Mouse (Mus musculus): ENCODE measurements around the gene Slc31a1. TPM values are rescaled to one million over a fixed set of nuclear protein-coding genes. Genes with fewer than 3 reads are reported as not detected.

Slc31a1 gene
- 127 and 149 TPM in 2 replicates for polyA plus RNA-seq (2015; fragmentation: Nextera tagmentation; extraction: Ambion mirVana)

DNA sequence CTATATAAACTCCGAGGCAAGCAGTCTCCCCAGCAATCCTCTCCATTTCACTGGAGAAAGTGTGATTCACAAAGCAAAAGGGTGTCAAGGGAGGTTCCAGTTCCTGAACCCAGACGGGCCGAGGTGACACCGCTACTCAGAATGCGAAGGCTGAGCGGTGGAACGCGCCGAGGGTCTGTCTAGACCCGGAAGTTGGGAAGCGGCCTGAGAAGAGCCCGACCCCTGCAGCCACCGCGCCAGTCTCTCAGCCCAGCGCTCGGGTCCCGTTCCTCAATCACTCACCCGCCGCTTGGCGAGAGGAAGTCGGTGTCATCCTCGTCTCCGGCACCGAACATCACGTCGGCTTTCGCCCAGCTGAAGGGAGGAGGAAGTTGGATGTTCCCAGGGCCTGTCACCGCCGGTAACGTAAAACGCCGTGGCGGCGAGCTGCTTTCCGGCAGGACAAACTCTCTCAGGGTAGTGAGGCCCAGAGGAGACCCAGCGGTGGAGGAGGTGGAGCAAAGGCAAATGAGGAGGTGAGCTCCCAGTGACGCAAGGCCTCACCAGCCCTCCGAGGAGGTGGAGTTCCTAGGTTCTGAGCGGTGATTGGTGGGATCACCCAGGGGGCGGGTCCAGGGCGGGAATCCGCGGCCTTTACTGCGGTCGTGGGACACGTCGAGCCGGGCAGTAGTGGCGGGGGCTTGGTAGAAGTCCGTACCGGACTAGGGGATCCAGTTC is at the start of gene Slc31a1, which contains the start of gene Fkbp15:
Gene Slc31a1, plus strand, starts transcription at position 640 of the 717 bp plus-strand sequence.
Gene Fkbp15, minus strand, starts transcription at position 461 of the 717 bp plus-strand sequence.
- Histone ChIP-seq H3K9ac (ENCODE audit: low read depth, low read length) (peak within 1 kb of the TSS; percentile 81), H3K36me3 (ENCODE audit: control insufficient read depth, insufficient read depth, low read length) (no peaks in the 10 kb centered on the region), H3K27ac (ENCODE audit: low read length) (peak within 1 kb of the TSS; percentile 83), H3K4me1 (ENCODE audit: control insufficient read depth, insufficient read depth, low read length) (peaks cover 10% of the 10 kb centered on the region), H3K27me3 (replicated peaks; ENCODE audit: control insufficient read depth, insufficient read depth, low read length) (no peaks in the 10 kb centered on the region), H3K4me3 (ENCODE audit: low read length) (peak within 1 kb of the TSS; percentile 80), H3K4me2 (ENCODE audit: low read depth, low read length) (peak within 1 kb of the TSS; percentile 67), H3K9me3 (ENCODE audit: control insufficient read depth, low read length) (no peaks in the 10 kb centered on the region)
- peak; percentile 100 for ATAC-seq
- under 1% methylated on average over 51 of the region's 51 CpGs for WGBS

- ATAC-seq: no peak
- H3K9me3 ChIP-seq (ENCODE audit: control insufficient read depth, low read length): no peaks in the 10 kb centered on the region
- no peak overlapping the region for H3K27ac ChIP-seq (ENCODE audit: low read length)
- H3K4me3 ChIP-seq (ENCODE audit: low read length): no peak overlapping the region
- H3K9ac ChIP-seq (ENCODE audit: low read depth, low read length): no peak overlapping the region
- H3K27me3 ChIP-seq (replicated peaks; ENCODE audit: control insufficient read depth, insufficient read depth, low read length): no peaks in the 10 kb centered on the region
- 93% methylated on average over 2 of the region's 2 CpGs for WGBS
- peaks cover 9% of the 10 kb centered on the region; the same call in 1 of the 2 replicates for H3K36me3 ChIP-seq (ENCODE audit: control insufficient read depth, insufficient read depth, low read length)
- no peak overlapping the region for H3K4me2 ChIP-seq (ENCODE audit: low read depth, low read length)
- no peaks in the 10 kb centered on the region for H3K4me1 ChIP-seq (ENCODE audit: control insufficient read depth, insufficient read depth, low read length)
Measured at GRCm38 (mm10) chr4:62312821-62313220, 47.7 kb upstream of the Slc31a1 start.

- no peak overlapping the region for H3K4me3 ChIP-seq (ENCODE audit: low read length)
- no peaks in the 10 kb centered on the region for H3K27me3 ChIP-seq (replicated peaks; ENCODE audit: control insufficient read depth, insufficient read depth, low read length)
- no peak overlapping the region for H3K4me2 ChIP-seq (ENCODE audit: low read depth, low read length)
- H3K4me1 ChIP-seq (ENCODE audit: control insufficient read depth, insufficient read depth, low read length): no peaks in the 10 kb centered on the region
- H3K27ac ChIP-seq (ENCODE audit: low read length): no peak overlapping the region
- H3K36me3 ChIP-seq (ENCODE audit: control insufficient read depth, insufficient read depth, low read length): peaks cover 9% of the 10 kb centered on the region; the same call in 1 of the 2 replicates
- 86% methylated on average over 9 of the region's 9 CpGs for WGBS
- H3K9me3 ChIP-seq (ENCODE audit: control insufficient read depth, low read length): no peaks in the 10 kb centered on the region
- no peak overlapping the region for H3K9ac ChIP-seq (ENCODE audit: low read depth, low read length)
- ATAC-seq: no peak
Measured at GRCm38 (mm10) chr4:62313641-62314211, 46.8 kb upstream of the Slc31a1 start.

- Histone ChIP-seq H3K27me3 (replicated peaks; ENCODE audit: control insufficient read depth, insufficient read depth, low read length) (no peaks in the 10 kb centered on the region), H3K4me3 (ENCODE audit: low read length) (no peak overlapping the region), H3K4me2 (ENCODE audit: low read depth, low read length) (no peak overlapping the region), H3K36me3 (ENCODE audit: control insufficient read depth, insufficient read depth, low read length) (peaks cover 13% of the 10 kb centered on the region), H3K9me3 (ENCODE audit: control insufficient read depth, low read length) (no peaks in the 10 kb centered on the region), H3K4me1 (ENCODE audit: control insufficient read depth, insufficient read depth, low read length) (no peaks in the 10 kb centered on the region), H3K9ac (ENCODE audit: low read depth, low read length) (no peak overlapping the region), H3K27ac (ENCODE audit: low read length) (no peak overlapping the region)
- 90% methylated on average over 3 of the region's 3 CpGs for WGBS
- no peak for ATAC-seq
Measured at GRCm38 (mm10) chr4:62314516-62314915, 46.0 kb upstream of the Slc31a1 start.

GRCm38 (mm10) chr4:62316456-62316855 is 44.1 kb upstream of the Slc31a1 start:
- H3K4me2 ChIP-seq (ENCODE audit: low read depth, low read length): no peak overlapping the region
- 79% methylated on average over 2 of the region's 2 CpGs for WGBS
- H3K4me1 ChIP-seq (ENCODE audit: control insufficient read depth, insufficient read depth, low read length): no peaks in the 10 kb centered on the region
- ATAC-seq: no peak
- H3K27ac ChIP-seq (ENCODE audit: low read length): no peak overlapping the region
- H3K4me3 ChIP-seq (ENCODE audit: low read length): no peak overlapping the region
- H3K9me3 ChIP-seq (ENCODE audit: control insufficient read depth, low read length): no peaks in the 10 kb centered on the region
- H3K36me3 ChIP-seq (ENCODE audit: control insufficient read depth, insufficient read depth, low read length): peaks cover 17% of the 10 kb centered on the region
- no peaks in the 10 kb centered on the region for H3K27me3 ChIP-seq (replicated peaks; ENCODE audit: control insufficient read depth, insufficient read depth, low read length)
- no peak overlapping the region for H3K9ac ChIP-seq (ENCODE audit: low read depth, low read length)

DNA sequence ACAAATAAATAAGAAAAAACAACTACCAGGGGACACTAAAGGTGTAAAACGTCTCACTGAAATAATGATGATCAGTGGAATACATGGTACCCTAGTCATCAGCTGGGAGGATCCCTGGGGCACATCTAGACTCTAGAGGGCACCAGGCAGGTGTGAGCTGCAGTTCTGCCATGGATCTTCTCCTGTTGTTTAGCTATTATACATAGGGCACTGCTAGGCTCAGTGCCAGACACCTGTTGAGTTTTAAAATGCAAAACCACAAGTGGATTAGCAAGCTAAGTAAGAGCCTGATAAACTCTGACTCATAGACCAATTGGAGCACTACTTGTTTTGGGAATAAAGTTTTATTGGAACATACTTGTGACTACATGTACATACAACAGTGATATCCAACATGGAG is 42.2 kb upstream of the Slc31a1 start:
- no peaks in the 10 kb centered on the region for H3K9me3 ChIP-seq (ENCODE audit: control insufficient read depth, low read length)
- no peak overlapping the region for H3K27ac ChIP-seq (ENCODE audit: low read length)
- H3K27me3 ChIP-seq (replicated peaks; ENCODE audit: control insufficient read depth, insufficient read depth, low read length): no peaks in the 10 kb centered on the region
- H3K4me3 ChIP-seq (ENCODE audit: low read length): no peak overlapping the region
- WGBS: 74% methylated on average over 1 of the region's 1 CpGs
- no peak overlapping the region for H3K4me2 ChIP-seq (ENCODE audit: low read depth, low read length)
- no peak overlapping the region for H3K9ac ChIP-seq (ENCODE audit: low read depth, low read length)
- peaks cover 22% of the 10 kb centered on the region; the same call in 1 of the 2 replicates for H3K36me3 ChIP-seq (ENCODE audit: control insufficient read depth, insufficient read depth, low read length)
- H3K4me1 ChIP-seq (ENCODE audit: control insufficient read depth, insufficient read depth, low read length): no peaks in the 10 kb centered on the region
- ATAC-seq: no peak

GRCm38 (mm10) chr4:62322684-62323083 is 37.8 kb upstream of the Slc31a1 start:
- H3K27ac ChIP-seq (ENCODE audit: low read length): no peak overlapping the region
- WGBS: 91% methylated on average over 3 of the region's 3 CpGs
- peaks cover 21% of the 10 kb centered on the region for H3K36me3 ChIP-seq (ENCODE audit: control insufficient read depth, insufficient read depth, low read length)
- no peaks in the 10 kb centered on the region for H3K4me1 ChIP-seq (ENCODE audit: control insufficient read depth, insufficient read depth, low read length)
- H3K9ac ChIP-seq (ENCODE audit: low read depth, low read length): no peak overlapping the region
- no peak for ATAC-seq
- no peaks in the 10 kb centered on the region for H3K9me3 ChIP-seq (ENCODE audit: control insufficient read depth, low read length)
- no peaks in the 10 kb centered on the region for H3K27me3 ChIP-seq (replicated peaks; ENCODE audit: control insufficient read depth, insufficient read depth, low read length)
- H3K4me3 ChIP-seq (ENCODE audit: low read length): no peak overlapping the region
- H3K4me2 ChIP-seq (ENCODE audit: low read depth, low read length): no peak overlapping the region

GRCm38 (mm10) chr4:62326111-62326510 is 34.4 kb upstream of the Slc31a1 start:
- no peak overlapping the region for H3K9ac ChIP-seq (ENCODE audit: low read depth, low read length)
- no peaks in the 10 kb centered on the region for H3K27me3 ChIP-seq (replicated peaks; ENCODE audit: control insufficient read depth, insufficient read depth, low read length)
- H3K9me3 ChIP-seq (ENCODE audit: control insufficient read depth, low read length): no peaks in the 10 kb centered on the region
- H3K27ac ChIP-seq (ENCODE audit: low read length): no peak overlapping the region
- H3K4me3 ChIP-seq (ENCODE audit: low read length): no peak overlapping the region
- no peak for ATAC-seq
- H3K36me3 ChIP-seq (ENCODE audit: control insufficient read depth, insufficient read depth, low read length): peaks cover 17% of the 10 kb centered on the region
- no peaks in the 10 kb centered on the region for H3K4me1 ChIP-seq (ENCODE audit: control insufficient read depth, insufficient read depth, low read length)
- no peak overlapping the region for H3K4me2 ChIP-seq (ENCODE audit: low read depth, low read length)

DNA sequence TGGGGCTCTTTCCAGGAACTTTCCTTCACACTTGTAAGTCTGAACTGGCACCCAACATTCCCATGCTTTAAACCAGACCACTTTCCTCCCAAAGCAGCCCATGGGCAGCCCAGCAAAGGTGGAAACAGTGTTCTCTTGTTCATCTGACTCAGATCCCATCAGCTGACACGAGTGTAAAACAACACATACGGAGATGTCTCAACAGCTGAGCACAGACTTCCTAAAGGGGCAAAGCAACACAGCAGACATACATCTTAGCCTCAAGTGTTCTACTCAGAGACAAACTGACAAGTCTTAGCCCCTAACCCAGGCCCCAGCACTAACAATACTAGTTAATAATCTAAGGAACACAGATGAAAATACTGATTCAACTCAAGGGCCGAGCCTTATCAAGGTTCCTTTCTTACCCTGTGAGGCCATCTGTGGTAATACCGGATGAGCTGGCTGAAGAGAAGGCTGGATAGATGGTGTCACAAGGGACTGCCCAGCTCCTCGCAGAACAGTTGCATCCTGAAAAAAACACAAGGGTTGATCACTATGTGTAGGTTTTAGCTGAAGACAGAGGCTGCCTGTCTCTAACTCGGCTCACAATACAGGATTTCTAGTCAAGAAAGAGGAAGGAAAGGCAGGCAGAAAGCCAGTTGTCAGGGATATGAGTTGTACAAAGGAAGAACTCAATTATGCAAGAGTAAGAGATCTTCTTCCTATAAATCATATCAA is 31.4 kb upstream of the Slc31a1 start:
- no peaks in the 10 kb centered on the region for H3K4me1 ChIP-seq (ENCODE audit: control insufficient read depth, insufficient read depth, low read length)
- no peak overlapping the region for H3K9ac ChIP-seq (ENCODE audit: low read depth, low read length)
- no peaks in the 10 kb centered on the region for H3K27me3 ChIP-seq (replicated peaks; ENCODE audit: control insufficient read depth, insufficient read depth, low read length)
- H3K4me3 ChIP-seq (ENCODE audit: low read length): no peak overlapping the region
- H3K4me2 ChIP-seq (ENCODE audit: low read depth, low read length): no peak overlapping the region
- no peaks in the 10 kb centered on the region for H3K9me3 ChIP-seq (ENCODE audit: control insufficient read depth, low read length)
- 75% methylated on average over 6 of the region's 6 CpGs for WGBS
- no peak overlapping the region for H3K27ac ChIP-seq (ENCODE audit: low read length)
- ATAC-seq: no peak
- H3K36me3 ChIP-seq (ENCODE audit: control insufficient read depth, insufficient read depth, low read length): peaks cover 6% of the 10 kb centered on the region; the same call in 1 of the 2 replicates

All from intestine, embryonic 16.5 days (tissue).